Mouse (Mus musculus): ENCODE data around the gene Acnat1. TPM values are rescaled to one million over a fixed set of nuclear protein-coding genes. Genes with fewer than 3 reads are reported as not detected.
"Not testable (repeated sequence)": the region's sequence is repeated elsewhere in the genome, so short reads cannot be mapped to it uniquely, and the experiment has no call there.

The Acnat1 gene
- polyA plus RNA-seq (2012; ENCODE audit: insufficient read depth, low replicate concordance): not detected in 2 replicates

DNA sequence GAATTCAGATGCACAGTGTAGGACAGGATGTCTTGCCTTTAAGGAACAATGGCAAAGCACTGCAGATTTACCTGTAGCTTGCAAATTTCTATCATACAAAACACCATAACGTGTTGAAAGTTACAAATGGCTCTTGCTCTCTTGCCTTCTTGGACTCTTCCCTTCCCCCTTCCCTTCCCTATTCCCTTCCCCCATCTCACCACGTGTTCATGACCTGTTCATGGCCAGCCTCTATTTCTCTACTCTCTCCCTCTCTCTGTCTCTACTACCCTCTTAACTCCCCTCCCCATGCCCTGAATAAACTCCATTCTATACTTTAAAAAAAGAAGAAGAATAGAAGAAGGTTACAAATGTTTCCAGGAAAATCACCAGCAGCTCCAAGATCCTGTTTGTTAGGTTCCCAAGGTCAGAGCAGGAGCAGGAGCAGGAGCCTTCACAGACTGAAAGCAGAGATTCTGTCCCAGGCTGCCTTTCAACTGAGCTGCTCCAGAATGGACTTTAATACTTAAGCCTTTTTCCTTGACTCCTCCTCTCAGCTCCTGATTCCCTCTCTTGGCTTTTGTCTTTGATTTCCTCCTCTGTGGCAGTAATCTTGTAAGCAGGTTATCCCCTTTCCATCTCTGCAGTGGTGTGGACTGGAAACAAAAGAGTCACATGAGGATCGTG lies at the start of gene Acnat1:
TSS of gene Acnat1 (minus strand) at position 478 of the 666 bp plus-strand sequence.
- TF ChIP-seq GATA1 (IDR thresholded peaks at IDR 0.05; ENCODE audit: borderline replicate concordance, low read length) (no peak), FLI1 (IDR thresholded peaks at IDR 0.05; ENCODE audit: low read length) (no peak)
- H3K4me1 ChIP-seq: 0 out of 2 replicates have a peak, but pooled peaks cover 3% of the 10 kb centered on the region
- no peak within 1 kb of the TSS for H3K4me3 ChIP-seq (replicated peaks)
- no peaks in the 10 kb centered on the region for H3K36me3 ChIP-seq (replicated peaks; ENCODE audit: low read length)
- no peaks in the 10 kb centered on the region for H3K27me3 ChIP-seq (replicated peaks)
- H3K9me3 ChIP-seq: no peaks in the 10 kb centered on the region

GRCm38 (mm10) chr4:49522576-49522975 lies 48.9 kb upstream of the Acnat1 start:
- Histone ChIP-seq H3K9me3 (0 out of 2 replicates have a peak, but pooled peaks cover 1% of the 10 kb centered on the region), H3K4me3 (replicated peaks) (peak overlapping the region; percentile 5), H3K4me1 (peaks cover 33% of the 10 kb centered on the region), H3K27me3 (replicated peaks) (no peaks in the 10 kb centered on the region), H3K36me3 (replicated peaks; ENCODE audit: low read length) (peaks cover 63% of the 10 kb centered on the region)
- TF ChIP-seq FLI1 (IDR thresholded peaks at IDR 0.05; ENCODE audit: low read length) (no peak), GATA1 (IDR thresholded peaks at IDR 0.05; ENCODE audit: borderline replicate concordance, low read length) (no peak)

GRCm38 (mm10) chr4:49521346-49521745 lies 47.6 kb upstream of the Acnat1 start:
- Histone ChIP-seq H3K4me1 (peaks cover 39% of the 10 kb centered on the region), H3K27me3 (replicated peaks) (no peaks in the 10 kb centered on the region), H3K9me3 (no peaks in the 10 kb centered on the region), H3K36me3 (replicated peaks; ENCODE audit: low read length) (peaks cover 61% of the 10 kb centered on the region), H3K4me3 (replicated peaks) (peak overlapping the region; percentile 99)
- no peak for TF ChIP-seq GATA1 (IDR thresholded peaks at IDR 0.05; ENCODE audit: borderline replicate concordance, low read length)
- no peak for TF ChIP-seq FLI1 (IDR thresholded peaks at IDR 0.05; ENCODE audit: low read length)

- Histone ChIP-seq H3K27me3 (replicated peaks) (no peaks in the 10 kb centered on the region), H3K36me3 (replicated peaks; ENCODE audit: low read length) (peaks cover 58% of the 10 kb centered on the region), H3K9me3 (no peaks in the 10 kb centered on the region), H3K4me3 (replicated peaks) (peak within 1 kb of the TSS; percentile 99), H3K4me1 (peaks cover 39% of the 10 kb centered on the region)
- TF ChIP-seq GATA1 (IDR thresholded peaks at IDR 0.05; ENCODE audit: borderline replicate concordance, low read length) (no peak), FLI1 (IDR thresholded peaks at IDR 0.05; ENCODE audit: low read length) (no peak)
Measured at GRCm38 (mm10) chr4:49520572-49521340, 47.0 kb upstream of the Acnat1 start, which contains the start of the genes Mrpl50 and Zfp189. Gene Mrpl50 (minus strand): TSS chr4:49521093. Gene Zfp189 (plus strand): TSS chr4:49521176.

- peaks cover 39% of the 10 kb centered on the region for H3K4me1 ChIP-seq
- H3K27me3 ChIP-seq (replicated peaks): no peaks in the 10 kb centered on the region
- H3K36me3 ChIP-seq (replicated peaks; ENCODE audit: low read length): peaks cover 53% of the 10 kb centered on the region
- H3K4me3 ChIP-seq (replicated peaks): peak overlapping the region; percentile 65
- TF ChIP-seq GATA1 (IDR thresholded peaks at IDR 0.05; ENCODE audit: borderline replicate concordance, low read length): no peak
- no peak for TF ChIP-seq FLI1 (IDR thresholded peaks at IDR 0.05; ENCODE audit: low read length)
- no peaks in the 10 kb centered on the region for H3K9me3 ChIP-seq
Measured at GRCm38 (mm10) chr4:49519476-49519875, 45.8 kb upstream of the Acnat1 start.

GRCm38 (mm10) chr4:49514441-49514840 lies 40.7 kb upstream of the Acnat1 start:
- H3K27me3 ChIP-seq (replicated peaks): no peaks in the 10 kb centered on the region
- peaks cover 18% of the 10 kb centered on the region for H3K4me1 ChIP-seq
- TF ChIP-seq FLI1 (IDR thresholded peaks at IDR 0.05; ENCODE audit: low read length): no peak
- no peak for TF ChIP-seq GATA1 (IDR thresholded peaks at IDR 0.05; ENCODE audit: borderline replicate concordance, low read length)
- H3K4me3 ChIP-seq (replicated peaks): no peak overlapping the region
- H3K9me3 ChIP-seq: no peaks in the 10 kb centered on the region
- H3K36me3 ChIP-seq (replicated peaks; ENCODE audit: low read length): peaks cover 59% of the 10 kb centered on the region

DNA sequence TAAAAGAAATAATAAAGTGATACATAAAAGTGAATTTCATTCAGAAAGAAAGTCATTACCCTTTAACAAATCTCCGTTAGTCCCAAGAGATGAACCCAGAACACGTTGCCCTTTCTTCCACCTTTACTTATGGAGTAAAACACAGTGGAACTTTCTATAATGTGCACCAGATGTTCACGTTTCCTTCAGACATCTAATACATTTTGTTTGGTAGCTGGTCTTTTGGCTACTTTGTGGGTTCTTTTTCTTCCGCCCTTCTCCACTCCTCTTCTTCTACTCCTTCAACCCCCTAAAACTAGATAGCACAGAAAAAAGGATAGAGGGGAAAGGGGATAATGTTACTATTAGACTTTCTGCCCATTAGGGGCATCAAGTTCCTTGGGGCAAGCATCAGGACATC lies 38.9 kb upstream of the Acnat1 start:
- Histone ChIP-seq H3K9me3 (no peaks in the 10 kb centered on the region), H3K4me1 (peaks cover 7% of the 10 kb centered on the region; the same call in 1 of the 2 replicates), H3K4me3 (replicated peaks) (no peak overlapping the region), H3K36me3 (replicated peaks; ENCODE audit: low read length) (peaks cover 49% of the 10 kb centered on the region), H3K27me3 (replicated peaks) (no peaks in the 10 kb centered on the region)
- no peak for TF ChIP-seq GATA1 (IDR thresholded peaks at IDR 0.05; ENCODE audit: borderline replicate concordance, low read length)
- no peak for TF ChIP-seq FLI1 (IDR thresholded peaks at IDR 0.05; ENCODE audit: low read length)

DNA sequence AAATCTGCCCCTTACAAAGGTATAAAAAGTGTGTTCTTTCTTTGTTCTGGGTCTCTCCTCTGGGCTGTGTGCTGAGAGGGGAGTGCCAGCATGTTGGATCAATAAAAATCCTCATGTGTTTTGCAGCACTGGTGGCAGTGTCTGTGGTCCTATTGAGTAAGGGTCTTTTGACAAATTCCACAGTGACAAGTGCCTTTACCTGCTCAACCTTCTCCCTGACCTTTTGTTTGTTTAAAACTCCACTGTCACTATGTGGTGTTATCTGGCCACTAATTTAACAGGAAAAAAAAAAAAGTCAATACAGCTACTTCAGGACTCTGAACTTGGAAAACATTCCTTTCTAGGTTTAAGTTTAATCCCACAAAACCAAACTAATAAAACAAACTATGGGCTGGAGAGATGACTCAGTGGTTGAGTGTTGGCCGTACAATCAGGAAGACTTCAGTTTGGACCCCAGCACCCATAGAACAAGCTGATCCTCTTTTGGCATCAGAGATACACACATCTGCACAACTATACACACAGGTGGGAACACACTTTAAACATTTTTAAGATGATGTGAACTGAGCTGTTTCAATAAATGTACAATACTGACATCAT lies 36.6 kb upstream of the Acnat1 start:
- peaks cover 39% of the 10 kb centered on the region for H3K36me3 ChIP-seq (replicated peaks; ENCODE audit: low read length)
- not testable (repeated sequence) for H3K4me3 ChIP-seq (replicated peaks)

GRCm38 (mm10) chr4:49509183-49509582 lies 35.5 kb upstream of the Acnat1 start:
- H3K4me3 ChIP-seq (replicated peaks): no peak overlapping the region
- no peaks in the 10 kb centered on the region for H3K9me3 ChIP-seq
- H3K4me1 ChIP-seq: no peaks in the 10 kb centered on the region
- TF ChIP-seq FLI1 (IDR thresholded peaks at IDR 0.05; ENCODE audit: low read length): no peak
- TF ChIP-seq GATA1 (IDR thresholded peaks at IDR 0.05; ENCODE audit: borderline replicate concordance, low read length): no peak
- peaks cover 28% of the 10 kb centered on the region for H3K36me3 ChIP-seq (replicated peaks; ENCODE audit: low read length)
- H3K27me3 ChIP-seq (replicated peaks): no peaks in the 10 kb centered on the region

More for the DNA sequence above, 36.6 kb upstream of the Acnat1 start:
- not testable (repeated sequence) for H3K4me1 ChIP-seq; H3K9me3 ChIP-seq; H3K27me3 ChIP-seq (replicated peaks)

- Histone ChIP-seq H3K4me1 (no peaks in the 10 kb centered on the region), H3K27me3 (replicated peaks) (no peaks in the 10 kb centered on the region), H3K9me3 (no peaks in the 10 kb centered on the region), H3K4me3 (replicated peaks) (no peak within 1 kb of the TSS), H3K36me3 (replicated peaks; ENCODE audit: low read length) (peaks cover 1% of the 10 kb centered on the region)
- TF ChIP-seq GATA1 (IDR thresholded peaks at IDR 0.05; ENCODE audit: borderline replicate concordance, low read length): no peak
- TF ChIP-seq FLI1 (IDR thresholded peaks at IDR 0.05; ENCODE audit: low read length): no peak
Measured at GRCm38 (mm10) chr4:49506386-49506785, 32.7 kb upstream of the Acnat1 start, which contains the start of gene Baat. Gene Baat (minus strand): TSS chr4:49506557.
